Mouse (Mus musculus): Measurements from ENCODE around the gene Col5a1. TPM values are rescaled to one million over a fixed set of nuclear protein-coding genes. Genes with fewer than 3 reads are reported as not detected.

Gene Col5a1
- polyA plus RNA-seq, 1 experiment from 2014 or later, result 27.9 TPM

DNA sequence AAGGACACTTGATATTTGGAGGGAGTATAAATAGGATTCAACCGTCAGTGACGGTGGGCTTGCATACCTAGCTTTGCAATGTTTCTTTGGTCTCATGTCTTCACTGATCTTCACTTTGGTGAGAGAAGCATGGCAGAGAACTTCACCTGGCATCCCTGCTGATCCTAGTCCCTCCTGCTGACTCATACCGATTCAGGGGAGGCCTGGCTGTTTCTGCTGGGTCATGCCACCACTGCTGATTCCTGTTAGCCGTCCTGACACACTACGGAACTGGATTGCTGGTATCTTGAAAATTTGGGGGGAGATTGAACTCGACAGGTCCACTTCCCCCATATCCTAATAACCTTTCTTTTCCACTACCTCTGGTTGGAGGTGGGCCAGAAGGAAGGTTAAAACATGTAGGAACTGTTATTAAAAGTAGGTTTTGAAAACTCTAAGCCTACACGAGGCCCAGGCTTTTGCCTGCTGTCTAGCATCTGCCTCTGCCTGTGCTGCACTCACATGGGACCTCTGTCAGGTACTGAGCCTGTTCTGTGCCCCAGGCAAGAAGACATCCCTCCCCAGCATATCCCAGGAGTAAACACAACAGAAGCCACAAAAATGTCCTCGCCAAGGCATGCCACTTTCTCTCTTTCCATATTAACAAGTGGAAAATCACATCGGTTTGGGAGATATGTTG, 158.8 kb downstream of the Col5a1 start:
- H3K4me1 ChIP-seq (replicated peaks; ENCODE audit: control insufficient read depth, insufficient read depth, low read length), result no peaks in the 10 kb centered on the region
- WGBS, result 82% methylated on average over 9 of the region's 9 CpGs
- H3K4me2 ChIP-seq, result no peak overlapping the region
- ATAC-seq (replicated peaks; ENCODE audit: low FRiP score), result 0 out of 2 replicates have a peak, but pooled peaks have one; percentile 53
- H3K4me3 ChIP-seq (ENCODE audit: low read depth, low read length), result no peak overlapping the region
- DNase-seq (ENCODE audit: low spot score), result no peak
- no peaks in the 10 kb centered on the region for H3K9me3 ChIP-seq (ENCODE audit: control insufficient read depth, low read length)
- no peaks in the 10 kb centered on the region for H3K36me3 ChIP-seq (ENCODE audit: control insufficient read depth, insufficient read depth, low read length)
- H3K9ac ChIP-seq (ENCODE audit: low read depth, low read length), result no peak overlapping the region
- no peak overlapping the region for H3K27ac ChIP-seq (ENCODE audit: low read depth, low read length)
- H3K27me3 ChIP-seq (replicated peaks; ENCODE audit: control insufficient read depth, insufficient read depth, low read length), result no peaks in the 10 kb centered on the region

DNA sequence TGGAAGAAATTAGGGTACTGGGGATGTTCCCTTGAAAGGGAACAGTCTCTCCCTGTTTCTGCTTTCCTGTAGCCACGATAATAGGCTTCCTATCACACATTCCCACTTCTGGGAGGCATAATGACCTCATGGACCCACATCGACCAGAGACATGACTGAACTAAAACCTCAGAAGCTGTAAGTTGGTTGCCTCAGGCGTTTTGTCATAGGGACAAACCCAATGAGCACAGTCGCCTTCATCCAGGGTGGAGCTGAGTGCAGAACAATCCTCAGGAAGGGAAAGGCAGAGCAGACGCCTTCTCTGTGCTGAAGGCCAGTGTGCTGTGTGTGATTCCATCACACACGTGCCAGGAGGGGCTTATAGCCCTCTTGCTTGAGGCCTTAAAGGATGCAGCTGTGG, 160.1 kb downstream of the Col5a1 start:
- DNase-seq (ENCODE audit: low spot score), result no peak
- no peak overlapping the region for H3K4me2 ChIP-seq
- no peak overlapping the region for H3K9ac ChIP-seq (ENCODE audit: low read depth, low read length)
- H3K4me1 ChIP-seq (replicated peaks; ENCODE audit: control insufficient read depth, insufficient read depth, low read length), result no peaks in the 10 kb centered on the region
- ATAC-seq (replicated peaks; ENCODE audit: low FRiP score), result no peak
- 63% methylated on average over 6 of the region's 6 CpGs for WGBS
- H3K36me3 ChIP-seq (ENCODE audit: control insufficient read depth, insufficient read depth, low read length), result no peaks in the 10 kb centered on the region
- no peaks in the 10 kb centered on the region for H3K27me3 ChIP-seq (replicated peaks; ENCODE audit: control insufficient read depth, insufficient read depth, low read length)
- no peaks in the 10 kb centered on the region for H3K9me3 ChIP-seq (ENCODE audit: control insufficient read depth, low read length)
- H3K27ac ChIP-seq (ENCODE audit: low read depth, low read length), result no peak overlapping the region
- no peak overlapping the region for H3K4me3 ChIP-seq (ENCODE audit: low read depth, low read length)

DNA sequence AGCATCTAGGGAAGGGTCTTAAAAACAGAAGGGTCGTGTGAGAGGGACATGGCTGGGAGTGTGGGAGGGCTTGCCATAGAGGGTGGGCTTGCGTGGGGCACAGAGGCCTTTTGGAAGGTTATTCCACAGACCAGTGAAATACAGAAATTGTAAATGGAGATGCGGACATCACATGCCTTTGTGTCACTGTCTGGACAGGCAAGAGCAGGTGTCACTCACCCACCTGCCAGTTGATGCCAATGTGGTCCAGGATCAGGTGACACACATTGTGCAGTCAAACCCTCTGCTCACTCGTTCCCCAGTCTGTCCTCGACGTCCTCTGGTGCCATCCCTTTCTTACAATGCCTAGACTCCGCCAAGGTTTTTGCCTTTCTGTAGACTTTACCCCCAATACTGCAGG, 160.9 kb downstream of the Col5a1 start:
- H3K27ac ChIP-seq (ENCODE audit: low read depth, low read length), result no peak overlapping the region
- 74% methylated on average over 7 of the region's 7 CpGs for WGBS
- no peak for ATAC-seq (replicated peaks; ENCODE audit: low FRiP score)

DNA sequence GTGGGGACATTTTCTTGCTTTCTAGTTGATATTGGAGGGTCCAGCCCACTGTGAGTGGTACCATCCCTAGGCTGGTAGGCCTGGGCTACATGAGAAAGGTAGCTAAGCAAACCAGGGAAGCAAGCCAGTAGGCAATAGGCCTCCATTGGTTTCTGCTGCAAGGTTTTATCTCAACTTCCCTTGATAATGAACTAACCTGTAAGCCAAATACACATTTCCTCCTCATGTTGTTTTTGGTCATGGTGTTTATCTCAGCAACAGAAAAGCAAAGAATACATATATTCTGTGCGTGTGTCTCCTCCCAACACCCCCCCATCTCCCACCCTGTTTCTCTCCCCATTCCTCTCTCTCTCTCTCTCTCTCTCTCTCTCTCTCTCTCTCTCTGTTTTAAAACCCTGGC, 173.7 kb downstream of the Col5a1 start:
- Histone ChIP-seq H3K36me3 (ENCODE audit: control insufficient read depth, insufficient read depth, low read length) (no peaks in the 10 kb centered on the region), H3K4me1 (replicated peaks; ENCODE audit: control insufficient read depth, insufficient read depth, low read length) (peaks cover 2% of the 10 kb centered on the region; the same call in 1 of the 2 replicates), H3K27me3 (replicated peaks; ENCODE audit: control insufficient read depth, insufficient read depth, low read length) (no peaks in the 10 kb centered on the region), H3K4me2 (no peak overlapping the region), H3K9me3 (ENCODE audit: control insufficient read depth, low read length) (no peaks in the 10 kb centered on the region), H3K27ac (ENCODE audit: low read depth, low read length) (no peak overlapping the region; the same call in 1 of the 2 replicates), H3K9ac (ENCODE audit: low read depth, low read length) (no peak overlapping the region), H3K4me3 (ENCODE audit: low read depth, low read length) (no peak overlapping the region)
- ATAC-seq (replicated peaks; ENCODE audit: low FRiP score) (no peak), DNase-seq (ENCODE audit: low spot score) (no peak)
- 81% methylated on average over 1 of the region's 1 CpGs for WGBS

More for the DNA sequence above, 160.9 kb downstream of the Col5a1 start:
- Histone ChIP-seq H3K4me2 (no peak overlapping the region), H3K27me3 (replicated peaks; ENCODE audit: control insufficient read depth, insufficient read depth, low read length) (no peaks in the 10 kb centered on the region), H3K9ac (ENCODE audit: low read depth, low read length) (no peak overlapping the region), H3K9me3 (ENCODE audit: control insufficient read depth, low read length) (no peaks in the 10 kb centered on the region), H3K4me1 (replicated peaks; ENCODE audit: control insufficient read depth, insufficient read depth, low read length) (no peaks in the 10 kb centered on the region), H3K36me3 (ENCODE audit: control insufficient read depth, insufficient read depth, low read length) (no peaks in the 10 kb centered on the region), H3K4me3 (ENCODE audit: low read depth, low read length) (no peak overlapping the region)
- DNase-seq (ENCODE audit: low spot score), result no peak

DNA sequence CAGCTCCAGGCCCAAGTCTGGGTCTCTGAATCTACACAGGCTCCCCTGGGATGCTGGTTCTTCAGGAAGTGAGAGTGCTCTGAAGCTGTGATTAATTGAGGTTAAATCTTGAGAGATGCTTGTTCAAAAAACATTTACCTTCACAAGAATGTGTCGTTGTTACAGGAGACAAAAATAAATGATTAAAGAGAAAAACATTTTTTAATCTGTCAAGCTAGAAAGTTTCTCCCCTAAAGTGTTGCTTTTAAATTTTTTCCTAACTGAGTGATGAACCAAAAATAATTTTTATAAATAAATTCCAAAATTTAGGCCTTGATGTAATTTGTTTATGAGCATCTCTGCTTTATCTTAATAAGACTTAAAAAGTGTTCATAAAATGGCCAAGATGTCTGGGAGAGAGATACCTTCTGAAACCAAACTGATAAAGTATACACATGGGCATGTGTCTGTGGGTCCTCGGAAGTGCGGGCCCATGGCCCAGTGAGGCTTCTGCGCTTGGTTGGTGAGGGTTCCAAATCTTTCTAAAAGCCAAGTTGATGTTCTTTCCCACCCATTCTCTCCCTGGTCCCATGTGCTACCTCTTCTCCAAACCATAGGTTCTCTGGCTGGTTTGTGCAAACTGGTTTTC, 177.6 kb downstream of the Col5a1 start:
- Histone ChIP-seq H3K9ac (ENCODE audit: low read depth, low read length) (peak overlapping the region; percentile 50; the same call in 1 of the 2 replicates), H3K36me3 (ENCODE audit: control insufficient read depth, insufficient read depth, low read length) (no peaks in the 10 kb centered on the region), H3K9me3 (ENCODE audit: control insufficient read depth, low read length) (no peaks in the 10 kb centered on the region), H3K27me3 (replicated peaks; ENCODE audit: control insufficient read depth, insufficient read depth, low read length) (no peaks in the 10 kb centered on the region), H3K27ac (ENCODE audit: low read depth, low read length) (peak overlapping the region; percentile 90), H3K4me2 (no peak overlapping the region), H3K4me3 (ENCODE audit: low read depth, low read length) (no peak overlapping the region), H3K4me1 (replicated peaks; ENCODE audit: control insufficient read depth, insufficient read depth, low read length) (peaks cover 8% of the 10 kb centered on the region)
- WGBS, result 57% methylated on average over 4 of the region's 4 CpGs
- DNase-seq (ENCODE audit: low spot score) (no peak), ATAC-seq (replicated peaks; ENCODE audit: low FRiP score) (peak; percentile 65)

DNA sequence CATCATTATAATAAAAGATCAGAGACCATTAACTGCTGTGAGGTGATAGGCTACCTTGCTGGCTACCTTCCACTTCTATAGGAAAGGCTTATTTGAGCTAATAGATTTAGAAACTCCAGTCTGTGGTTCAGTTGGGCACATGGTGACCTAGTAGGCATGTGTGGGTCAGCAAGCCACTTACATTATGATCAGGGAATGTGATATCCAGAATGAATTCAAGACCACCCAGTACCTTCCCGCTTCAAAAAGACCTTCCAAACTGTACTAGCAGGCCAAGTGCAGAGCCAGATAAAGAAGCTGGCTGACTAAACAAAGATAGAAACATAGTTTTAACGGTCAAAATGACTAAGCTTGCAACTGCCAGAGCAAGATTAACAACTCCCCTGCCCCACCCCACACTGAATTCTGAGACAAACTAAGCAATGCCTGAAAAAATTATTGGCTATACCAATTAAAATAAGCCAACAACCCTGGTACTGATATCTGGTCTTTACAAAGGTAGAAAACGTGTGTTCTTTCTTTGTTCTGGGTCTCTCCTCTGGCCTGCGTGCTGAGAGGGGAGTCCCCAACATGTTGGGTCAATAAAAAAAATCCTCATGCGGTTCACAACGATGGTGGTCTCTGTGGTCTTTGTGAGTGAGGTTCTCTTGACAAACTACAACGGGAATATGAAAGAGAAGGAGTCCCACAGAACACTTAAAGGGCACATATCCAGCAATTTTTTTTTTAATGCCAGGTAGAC, 178.3 kb downstream of the Col5a1 start:
- no peaks in the 10 kb centered on the region for H3K27me3 ChIP-seq (replicated peaks; ENCODE audit: control insufficient read depth, insufficient read depth, low read length)
- H3K36me3 ChIP-seq (ENCODE audit: control insufficient read depth, insufficient read depth, low read length), result no peaks in the 10 kb centered on the region
- ATAC-seq (replicated peaks; ENCODE audit: low FRiP score), result peak; percentile 89
- 42% methylated on average over 7 of the region's 7 CpGs for WGBS
- peak overlapping the region; percentile 90 for H3K27ac ChIP-seq (ENCODE audit: low read depth, low read length)
- peak; percentile 47 for DNase-seq (ENCODE audit: low spot score)
- H3K4me2 ChIP-seq, result peak overlapping the region; percentile 10; the same call in 1 of the 2 replicates
- peaks cover 8% of the 10 kb centered on the region for H3K4me1 ChIP-seq (replicated peaks; ENCODE audit: control insufficient read depth, insufficient read depth, low read length)
- no peaks in the 10 kb centered on the region for H3K9me3 ChIP-seq (ENCODE audit: control insufficient read depth, low read length)
- peak overlapping the region; percentile 52 for H3K9ac ChIP-seq (ENCODE audit: low read depth, low read length)
- no peak overlapping the region for H3K4me3 ChIP-seq (ENCODE audit: low read depth, low read length)

DNA sequence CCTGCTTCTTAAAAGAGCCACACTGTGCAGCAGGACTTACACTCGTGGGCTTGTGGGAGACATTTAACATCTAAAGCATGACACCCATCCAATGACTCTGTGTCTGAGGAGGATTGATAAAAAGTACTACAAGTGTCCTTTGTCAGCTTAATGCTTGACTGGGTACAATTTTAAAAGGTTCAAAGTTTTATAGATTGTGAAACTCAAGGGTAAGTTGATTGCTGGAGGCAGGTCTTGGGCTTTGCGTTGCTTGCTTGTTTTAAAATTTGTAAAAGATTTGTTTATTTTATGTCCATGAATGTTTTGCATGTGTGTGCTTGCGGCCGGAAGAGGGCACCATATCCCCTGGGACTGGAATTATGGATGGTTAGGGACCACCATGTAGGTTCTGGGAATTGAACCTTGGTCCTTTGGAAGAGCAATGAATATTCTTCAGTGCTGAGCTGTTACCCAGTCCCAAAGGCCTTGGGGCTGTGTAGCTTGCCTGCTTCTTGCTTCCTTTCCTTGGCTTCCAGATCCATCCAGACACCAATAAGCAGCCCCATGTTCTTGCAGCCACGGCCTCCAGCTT, 178.9 kb downstream of the Col5a1 start:
- Histone ChIP-seq H3K36me3 (ENCODE audit: control insufficient read depth, insufficient read depth, low read length) (no peaks in the 10 kb centered on the region), H3K9ac (ENCODE audit: low read depth, low read length) (peak overlapping the region; percentile 52), H3K27ac (ENCODE audit: low read depth, low read length) (peak overlapping the region; percentile 90), H3K27me3 (replicated peaks; ENCODE audit: control insufficient read depth, insufficient read depth, low read length) (no peaks in the 10 kb centered on the region), H3K4me2 (peak overlapping the region; percentile 10; the same call in 1 of the 2 replicates), H3K9me3 (ENCODE audit: control insufficient read depth, low read length) (no peaks in the 10 kb centered on the region), H3K4me1 (replicated peaks; ENCODE audit: control insufficient read depth, insufficient read depth, low read length) (peaks cover 12% of the 10 kb centered on the region), H3K4me3 (ENCODE audit: low read depth, low read length) (no peak overlapping the region)
- ATAC-seq (replicated peaks; ENCODE audit: low FRiP score) (no peak), DNase-seq (ENCODE audit: low spot score) (no peak)
- 77% methylated on average over 5 of the region's 5 CpGs for WGBS

DNA sequence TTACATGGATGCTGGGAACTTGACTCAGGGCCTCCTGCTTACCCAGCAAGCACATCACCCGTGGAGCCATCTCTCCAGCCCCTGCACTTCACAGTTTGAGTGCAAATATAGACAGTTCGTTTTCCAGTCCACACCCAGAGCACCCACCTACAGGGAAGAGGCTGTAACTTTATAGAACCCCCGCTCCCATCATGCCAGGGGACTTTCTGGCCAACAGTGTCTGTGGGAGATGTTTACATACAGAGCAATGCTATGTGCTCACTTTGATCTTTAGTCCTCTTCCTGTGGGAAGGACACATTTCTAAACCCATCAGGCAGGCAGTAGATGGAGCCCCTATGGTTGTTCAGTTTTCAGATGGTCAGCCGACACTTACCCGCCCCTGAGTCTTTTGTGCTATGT, 180.5 kb downstream of the Col5a1 start:
- H3K27me3 ChIP-seq (replicated peaks; ENCODE audit: control insufficient read depth, insufficient read depth, low read length), result no peaks in the 10 kb centered on the region
- no peaks in the 10 kb centered on the region for H3K9me3 ChIP-seq (ENCODE audit: control insufficient read depth, low read length)
- ATAC-seq (replicated peaks; ENCODE audit: low FRiP score) (no peak), DNase-seq (ENCODE audit: low spot score) (no peak)
- H3K36me3 ChIP-seq (ENCODE audit: control insufficient read depth, insufficient read depth, low read length), result no peaks in the 10 kb centered on the region
- no peak overlapping the region for H3K4me2 ChIP-seq
- no peak overlapping the region for H3K4me3 ChIP-seq (ENCODE audit: low read depth, low read length)
- H3K27ac ChIP-seq (ENCODE audit: low read depth, low read length), result peak overlapping the region; percentile 90
- no peak overlapping the region for H3K9ac ChIP-seq (ENCODE audit: low read depth, low read length)
- WGBS, result 79% methylated on average over 5 of the region's 5 CpGs
- H3K4me1 ChIP-seq (replicated peaks; ENCODE audit: control insufficient read depth, insufficient read depth, low read length), result peaks cover 12% of the 10 kb centered on the region

Measured in liver, embryonic 11.5 days (tissue).